Mouse (Mus musculus) kidney, embryonic 14.5 days (tissue): ENCODE measurements around the gene Decr2. TPM values are rescaled to one million over a fixed set of nuclear protein-coding genes. Genes with fewer than 3 reads are reported as not detected.
A peak's percentile ranks its signal among the peaks of the same experiment; 100 is the strongest.
"Not testable (repeated sequence)": the region's sequence is repeated elsewhere in the genome, so short reads cannot be mapped to it uniquely, and the experiment has no call there.

Source experiments
- ATAC-seq: fragments of 200-750 bp; cut with Nextera tagmentation; 2 replicates; pipeline ENCODE4 v1.8.0; 2017; ENCODE audit warnings: moderate number of reproducible peaks, mild to moderate bottlenecking, moderate TSS enrichment, moderate library complexity; ENCODE audit not compliant: low FRiP score, low TSS enrichment
- H3K27ac ChIP-seq: fragments of 300-500 bp; sonication (generic); 2 replicates; pipeline ENCODE4 v1.5.1; 2014; ENCODE audit warnings: low read depth, mild to moderate bottlenecking, low read length, moderate library complexity, mixed read lengths
- H3K27me3 ChIP-seq: fragments of 300-500 bp; sonication (generic); 2 replicates; pipeline ENCODE4 v1.6.1; 2014; ENCODE audit warnings: mild to moderate bottlenecking, low read length; ENCODE audit not compliant: control insufficient read depth, insufficient read depth
- H3K36me3 ChIP-seq: fragments of 300-500 bp; sonication (generic); 2 replicates; pipeline ENCODE4 v1.6.1; 2014; ENCODE audit warnings: low read length, mixed read lengths; ENCODE audit not compliant: control insufficient read depth, insufficient read depth
- H3K4me1 ChIP-seq: fragments of 300-500 bp; sonication (generic); 2 replicates; pipeline ENCODE4 v1.6.1; 2014; ENCODE audit warnings: low read length, mixed read lengths; ENCODE audit not compliant: control insufficient read depth, insufficient read depth
- H3K4me2 ChIP-seq: fragments of 300-500 bp; sonication (generic); replicated peaks from 2 replicates; pipeline ENCODE4 v1.6.1; 2014; ENCODE audit warnings: low read depth, mild to moderate bottlenecking, low read length
- H3K4me3 ChIP-seq: fragments of 300-500 bp; sonication (generic); 2 replicates; pipeline ENCODE4 v1.5.1; 2014; ENCODE audit warnings: mild to moderate bottlenecking, low read length
- H3K9ac ChIP-seq: fragments of 300-500 bp; sonication (generic); 2 replicates; pipeline ENCODE4 v1.6.1; 2014; ENCODE audit warnings: low read depth, mild to moderate bottlenecking, low read length, moderate library complexity
- H3K9me3 ChIP-seq: fragments of 300-500 bp; sonication (generic); 2 replicates; pipeline ENCODE4 v1.6.1; 2016; ENCODE audit warnings: low read length; ENCODE audit not compliant: control insufficient read depth
- WGBS: fragments of 180-500 bp; shearing (Covaris S2); extraction: QIAGEN DNeasy Blood & Tissue Kit; methylation state at CpG from one replicate; pipeline ENCODE4 v1.1.7; 2014; 5-methylcytosine and 5-hydroxymethylcytosine counted together
- polyA plus RNA-seq: library from polyadenylated mRNA; unstranded; fragments of >200 nt; fragmentation: Nextera tagmentation; extraction: Ambion mirVana; gene quantifications from 2 replicates; pipeline ENCODE4 v1.2.1, GENCODE M21; 2014

The Decr2 gene
- polyA plus RNA-seq, 1 experiment from 2014 or later = 35.1 TPM

- Histone ChIP-seq H3K4me3 (no peak overlapping the region), H3K36me3 (no peaks in the 10 kb centered on the region), H3K27me3 (no peaks in the 10 kb centered on the region), H3K4me2 (no peak overlapping the region), H3K9ac (no peak overlapping the region), H3K27ac (no peak overlapping the region), H3K9me3 (no peaks in the 10 kb centered on the region), H3K4me1 (no peaks in the 10 kb centered on the region)
- 44% methylated on average over 9 of the region's 9 CpGs for WGBS
- 0 out of 2 replicates have a peak, but pooled peaks have one; percentile 32 for ATAC-seq
Measured at GRCm38 (mm10) chr17:26041111-26041802, 48.9 kb downstream of the Decr2 start.

DNA sequence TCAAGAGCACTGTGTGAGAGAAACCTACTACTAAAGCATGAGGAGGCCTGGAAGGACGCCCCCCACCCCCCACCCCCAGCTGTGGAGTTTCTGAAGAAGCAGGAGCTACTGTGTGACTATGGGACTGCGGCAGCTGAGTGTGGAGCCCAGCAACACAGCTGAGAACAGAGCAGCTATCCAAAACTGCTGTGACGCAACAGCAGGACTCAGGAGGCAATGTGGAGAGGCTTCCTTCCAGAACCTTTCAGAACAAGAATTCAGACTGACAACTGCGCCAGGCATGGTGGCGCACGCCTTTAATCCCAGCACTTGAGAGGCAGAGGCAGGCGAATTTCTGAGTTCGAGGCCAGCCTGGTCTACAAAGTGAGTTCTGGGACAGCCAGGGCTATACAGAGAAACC is 49.4 kb downstream of the Decr2 start:
- H3K9me3 ChIP-seq, H3K36me3 ChIP-seq, H3K4me2 ChIP-seq, H3K27ac ChIP-seq, H3K4me3 ChIP-seq, H3K9ac ChIP-seq, H3K4me1 ChIP-seq, H3K27me3 ChIP-seq, ATAC-seq: not testable (repeated sequence)
- WGBS = 91% methylated on average over 8 of the region's 8 CpGs

DNA sequence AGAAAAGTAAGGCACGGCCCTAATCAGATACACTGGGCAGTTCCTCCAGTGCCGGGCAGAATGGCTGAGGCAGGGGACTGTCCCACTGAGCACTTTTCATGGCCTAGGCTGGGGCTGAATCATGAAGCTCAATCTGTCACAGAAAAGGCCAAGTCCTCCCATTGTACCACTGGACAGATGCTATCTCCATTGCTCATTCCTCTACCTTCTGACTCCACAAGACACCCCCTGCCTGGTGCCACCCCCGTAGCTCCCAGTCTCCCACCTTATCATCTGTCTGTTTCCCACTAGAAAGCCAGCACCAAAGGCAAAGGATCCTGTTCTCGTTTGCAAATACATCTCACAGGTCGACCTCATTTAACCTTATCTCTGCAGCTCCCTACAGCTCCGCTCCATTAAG is 58.1 kb downstream of the Decr2 start:
- ATAC-seq = no peak
- 81% methylated on average over 6 of the region's 6 CpGs for WGBS

DNA sequence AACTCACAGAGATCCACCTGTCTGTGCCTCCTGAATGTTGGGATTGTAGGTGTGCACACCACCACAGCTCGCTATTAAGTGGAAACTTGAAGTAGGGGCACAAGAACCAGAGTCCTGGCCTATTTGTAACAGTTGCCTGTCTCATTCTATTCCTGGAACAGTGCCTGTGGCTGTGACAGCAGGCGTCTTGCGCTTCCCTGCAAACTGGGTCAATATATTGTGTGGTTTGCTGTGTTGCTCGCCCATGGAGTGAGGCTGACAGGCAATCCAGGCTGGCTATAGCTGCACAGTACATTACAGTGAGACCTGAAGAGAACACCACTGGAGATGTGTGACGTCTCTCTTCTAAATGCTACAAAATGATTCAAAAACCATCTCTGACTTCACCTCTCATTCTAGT is 58.6 kb downstream of the Decr2 start:
- Histone ChIP-seq H3K4me3 (no peak overlapping the region), H3K4me1 (no peaks in the 10 kb centered on the region), H3K27ac (no peak overlapping the region), H3K9me3 (no peaks in the 10 kb centered on the region), H3K9ac (no peak overlapping the region), H3K36me3 (peaks cover 9% of the 10 kb centered on the region), H3K27me3 (no peaks in the 10 kb centered on the region), H3K4me2 (no peak overlapping the region)
- no peak for ATAC-seq
- WGBS = 95% methylated on average over 5 of the region's 5 CpGs

More for the DNA sequence above, 58.1 kb downstream of the Decr2 start:
- H3K4me2 ChIP-seq = no peak overlapping the region
- H3K4me1 ChIP-seq = no peaks in the 10 kb centered on the region
- H3K4me3 ChIP-seq = no peak overlapping the region
- H3K27ac ChIP-seq = no peak overlapping the region
- H3K36me3 ChIP-seq = peaks cover 9% of the 10 kb centered on the region
- no peaks in the 10 kb centered on the region for H3K9me3 ChIP-seq
- H3K9ac ChIP-seq = no peak overlapping the region
- H3K27me3 ChIP-seq = no peaks in the 10 kb centered on the region

Other genes starting within 250 kb of the Decr2 start
- 1.7 and 2.6 TPM in 2 replicates for gene Gm20683, start 248.6 kb downstream of the Decr2 start, polyA plus RNA-seq
- 13.0 and 21.7 TPM in 2 replicates for gene Rhot2, start 245.5 kb downstream of the Decr2 start, polyA plus RNA-seq
- 21.4 and 27.5 TPM in 2 replicates for gene Wdr90, start 228.8 kb downstream of the Decr2 start, polyA plus RNA-seq
- 40.0 and 41.4 TPM in 2 replicates for gene Mcrip2, start 221.6 kb downstream of the Decr2 start, polyA plus RNA-seq
- gene Mettl26, start 215.3 kb downstream of the Decr2 start, polyA plus RNA-seq = 83.9 and 85.3 TPM in 2 replicates
- 0.99 and 1.2 TPM in 2 replicates for gene Wfikkn1, start 209.5 kb downstream of the Decr2 start, polyA plus RNA-seq
- 17.2 and 20.4 TPM in 2 replicates for gene Rab40c, start 170.6 kb downstream of the Decr2 start, polyA plus RNA-seq
- gene Pigq, start 145.4 kb downstream of the Decr2 start, polyA plus RNA-seq = 51.5 and 77.2 TPM in 2 replicates
- 0.28 and 0.43 TPM in 2 replicates for gene Nhlrc4, start 145.4 kb downstream of the Decr2 start, polyA plus RNA-seq
- gene A930017K11Rik, start 137.8 kb downstream of the Decr2 start, polyA plus RNA-seq = 2.8 and 4.4 TPM in 2 replicates
- gene Capn15, start 104.5 kb downstream of the Decr2 start, polyA plus RNA-seq = 27.1 and 35.3 TPM in 2 replicates
- gene Rab11fip3, start 20.8 kb downstream of the Decr2 start, polyA plus RNA-seq = 15.0 and 24.2 TPM in 2 replicates
- 107 and 146 TPM in 2 replicates for gene Nme4, start 5.3 kb upstream of the Decr2 start, polyA plus RNA-seq
- gene Tmem8, start 23.0 kb upstream of the Decr2 start, polyA plus RNA-seq = 2.5 and 2.6 TPM in 2 replicates
- 225 and 241 TPM in 2 replicates for gene Mrpl28, start 33.2 kb upstream of the Decr2 start, polyA plus RNA-seq
- 8.9 and 10.2 TPM in 2 replicates for gene Axin1, start 48.4 kb upstream of the Decr2 start, polyA plus RNA-seq
- gene Pdia2, start 108.8 kb upstream of the Decr2 start, polyA plus RNA-seq = 0.38 and 0.46 TPM in 2 replicates
- 5.2 and 5.9 TPM in 2 replicates for gene Rgs11, start 112.6 kb upstream of the Decr2 start, polyA plus RNA-seq
- gene Arhgdig, start 117.4 kb upstream of the Decr2 start, polyA plus RNA-seq = 6.3 and 6.9 TPM in 2 replicates
- gene Fam234a, start 153.9 kb upstream of the Decr2 start, polyA plus RNA-seq = 27.9 and 40.4 TPM in 2 replicates
- 87.8 and 108 TPM in 2 replicates for gene Luc7l, start 162.6 kb upstream of the Decr2 start, polyA plus RNA-seq